Mouse (Mus musculus): ENCODE results near the gene Cfl2. TPM values are rescaled to one million over a fixed set of nuclear protein-coding genes. Genes with fewer than 3 reads are reported as not detected.

Cfl2 gene
- total and polyA plus RNA-seq, 2 experiments from 2014 or later = 217 to 265 TPM

- no peaks in the 10 kb centered on the region for H3K27me3 ChIP-seq (ENCODE audit: insufficient read depth, low read length)
- DNase-seq (peak; percentile 86), ATAC-seq (peak; percentile 89)
- no peak overlapping the region for H3K27ac ChIP-seq (ENCODE audit: low read depth, low read length)
- peak; percentile 93 for TF ChIP-seq CTCF (IDR thresholded peaks at IDR 0.05; ENCODE audit: low read depth)
- no peak overlapping the region for H3K4me3 ChIP-seq (ENCODE audit: low read depth, low read length)
- H3K9me3 ChIP-seq (ENCODE audit: low read length) = no peaks in the 10 kb centered on the region
- peaks cover 6% of the 10 kb centered on the region; the same call in 1 of the 2 replicates for H3K4me1 ChIP-seq (ENCODE audit: insufficient read depth)
- WGBS = 19% methylated on average over 6 of the region's 6 CpGs
- no peak overlapping the region for H3K9ac ChIP-seq
- H3K36me3 ChIP-seq (ENCODE audit: insufficient read depth) = no peaks in the 10 kb centered on the region
- H3K4me2 ChIP-seq (ENCODE audit: low read depth) = no peak overlapping the region
Measured at GRCm38 (mm10) chr12:54830574-54830973, 32.1 kb downstream of the Cfl2 start.

- Histone ChIP-seq H3K27ac (ENCODE audit: low read depth, low read length) (no peak overlapping the region), H3K27me3 (ENCODE audit: insufficient read depth, low read length) (no peaks in the 10 kb centered on the region), H3K9ac (no peak overlapping the region), H3K4me1 (ENCODE audit: insufficient read depth) (peaks cover 3% of the 10 kb centered on the region; the same call in 1 of the 2 replicates), H3K9me3 (ENCODE audit: low read length) (no peaks in the 10 kb centered on the region), H3K4me2 (ENCODE audit: low read depth) (no peak overlapping the region), H3K4me3 (ENCODE audit: low read depth, low read length) (no peak overlapping the region), H3K36me3 (ENCODE audit: insufficient read depth) (no peaks in the 10 kb centered on the region)
- no peak for DNase-seq
- no peak for ATAC-seq
- 60% methylated on average over 5 of the region's 5 CpGs for WGBS
- TF ChIP-seq CTCF (IDR thresholded peaks at IDR 0.05; ENCODE audit: low read depth) = no peak
Measured at GRCm38 (mm10) chr12:54829876-54830275, 32.8 kb downstream of the Cfl2 start.

GRCm38 (mm10) chr12:54828043-54828442, 34.6 kb downstream of the Cfl2 start:
- Histone ChIP-seq H3K27me3 (ENCODE audit: insufficient read depth, low read length) (no peaks in the 10 kb centered on the region), H3K36me3 (ENCODE audit: insufficient read depth) (no peaks in the 10 kb centered on the region), H3K4me1 (ENCODE audit: insufficient read depth) (no peaks in the 10 kb centered on the region), H3K4me3 (ENCODE audit: low read depth, low read length) (no peak overlapping the region), H3K27ac (ENCODE audit: low read depth, low read length) (no peak overlapping the region), H3K9me3 (ENCODE audit: low read length) (no peaks in the 10 kb centered on the region), H3K9ac (no peak overlapping the region), H3K4me2 (ENCODE audit: low read depth) (no peak overlapping the region)
- TF ChIP-seq CTCF (IDR thresholded peaks at IDR 0.05; ENCODE audit: low read depth) = no peak
- no peak for ATAC-seq
- 81% methylated on average over 1 of the region's 1 CpGs for WGBS
- no peak for DNase-seq

- Histone ChIP-seq H3K36me3 (ENCODE audit: insufficient read depth) (no peaks in the 10 kb centered on the region), H3K4me1 (ENCODE audit: insufficient read depth) (no peaks in the 10 kb centered on the region), H3K4me2 (ENCODE audit: low read depth) (no peak overlapping the region), H3K27me3 (ENCODE audit: insufficient read depth, low read length) (no peaks in the 10 kb centered on the region), H3K4me3 (ENCODE audit: low read depth, low read length) (no peak overlapping the region), H3K27ac (ENCODE audit: low read depth, low read length) (no peak overlapping the region), H3K9ac (no peak overlapping the region), H3K9me3 (ENCODE audit: low read length) (no peaks in the 10 kb centered on the region)
- peak; percentile 13; the same call in 1 of the 2 replicates for TF ChIP-seq CTCF (IDR thresholded peaks at IDR 0.05; ENCODE audit: low read depth)
- 94% methylated on average over 3 of the region's 3 CpGs for WGBS
- no peak for DNase-seq
- no peak for ATAC-seq
Measured at GRCm38 (mm10) chr12:54825202-54825601, 37.5 kb downstream of the Cfl2 start.

- WGBS = 27% methylated on average over 4 of the region's 4 CpGs
- TF ChIP-seq CTCF (IDR thresholded peaks at IDR 0.05; ENCODE audit: low read depth) = no peak
- Histone ChIP-seq H3K36me3 (ENCODE audit: insufficient read depth) (no peaks in the 10 kb centered on the region), H3K27me3 (ENCODE audit: insufficient read depth, low read length) (no peaks in the 10 kb centered on the region), H3K9me3 (ENCODE audit: low read length) (no peaks in the 10 kb centered on the region), H3K9ac (no peak overlapping the region), H3K4me3 (ENCODE audit: low read depth, low read length) (no peak overlapping the region), H3K4me2 (ENCODE audit: low read depth) (no peak overlapping the region), H3K27ac (ENCODE audit: low read depth, low read length) (no peak overlapping the region), H3K4me1 (ENCODE audit: insufficient read depth) (no peaks in the 10 kb centered on the region)
- ATAC-seq (peak; percentile 89), DNase-seq (peak; percentile 86)
Measured at GRCm38 (mm10) chr12:54822836-54823426, 39.7 kb downstream of the Cfl2 start.

- Histone ChIP-seq H3K36me3 (ENCODE audit: insufficient read depth) (no peaks in the 10 kb centered on the region), H3K4me2 (ENCODE audit: low read depth) (no peak overlapping the region), H3K27me3 (ENCODE audit: insufficient read depth, low read length) (no peaks in the 10 kb centered on the region), H3K4me1 (ENCODE audit: insufficient read depth) (no peaks in the 10 kb centered on the region), H3K9ac (no peak overlapping the region), H3K9me3 (ENCODE audit: low read length) (no peaks in the 10 kb centered on the region), H3K4me3 (ENCODE audit: low read depth, low read length) (no peak overlapping the region), H3K27ac (ENCODE audit: low read depth, low read length) (no peak overlapping the region)
- no peak for TF ChIP-seq CTCF (IDR thresholded peaks at IDR 0.05; ENCODE audit: low read depth)
- DNase-seq (no peak), ATAC-seq (no peak)
- 44% methylated on average over 2 of the region's 2 CpGs for WGBS
Measured at GRCm38 (mm10) chr12:54820684-54821161, 42.0 kb downstream of the Cfl2 start.

GRCm38 (mm10) chr12:54819181-54819935, 43.3 kb downstream of the Cfl2 start:
- H3K27ac ChIP-seq (ENCODE audit: low read depth, low read length) = no peak overlapping the region
- H3K4me1 ChIP-seq (ENCODE audit: insufficient read depth) = no peaks in the 10 kb centered on the region
- no peaks in the 10 kb centered on the region for H3K9me3 ChIP-seq (ENCODE audit: low read length)
- H3K27me3 ChIP-seq (ENCODE audit: insufficient read depth, low read length) = no peaks in the 10 kb centered on the region
- no peak overlapping the region for H3K4me2 ChIP-seq (ENCODE audit: low read depth)
- 69% methylated on average over 6 of the region's 6 CpGs for WGBS
- no peak overlapping the region for H3K9ac ChIP-seq
- no peak for ATAC-seq
- no peaks in the 10 kb centered on the region for H3K36me3 ChIP-seq (ENCODE audit: insufficient read depth)
- TF ChIP-seq CTCF (IDR thresholded peaks at IDR 0.05; ENCODE audit: low read depth) = no peak
- no peak for DNase-seq
- H3K4me3 ChIP-seq (ENCODE audit: low read depth, low read length) = no peak overlapping the region
